Mouse (Mus musculus) lung, postnatal 14 days (tissue): Measurements from ENCODE around the gene Klf13.

ENCODE experiments used
- DNase-seq: peaks from one replicate; pipeline ENCODE4 v3.0.0; 2021

The Klf13 gene

GRCm38 (mm10) chr7:63879583-63879982 lies 59.1 kb downstream of the Klf13 start:
- DNase-seq = no peak

GRCm38 (mm10) chr7:63877610-63878009 lies 61.1 kb downstream of the Klf13 start:
- DNase-seq = no peak

- DNase-seq = no peak
These were observed 62.1 kb downstream of the Klf13 start for GRCm38 (mm10) chr7:63876640-63877039.

GRCm38 (mm10) chr7:63875686-63876085 lies 63.0 kb downstream of the Klf13 start:
- DNase-seq = no peak

GRCm38 (mm10) chr7:63873880-63874279 lies 64.8 kb downstream of the Klf13 start:
- no peak for DNase-seq

GRCm38 (mm10) chr7:63871698-63872097 lies 67.0 kb downstream of the Klf13 start:
- no peak for DNase-seq

- no peak for DNase-seq
These were observed 70.3 kb downstream of the Klf13 start for GRCm38 (mm10) chr7:63868356-63868918.

GRCm38 (mm10) chr7:63865911-63866310 lies 72.8 kb downstream of the Klf13 start:
- no peak for DNase-seq

GRCm38 (mm10) chr7:63863046-63863445 lies 75.7 kb downstream of the Klf13 start:
- DNase-seq = no peak

GRCm38 (mm10) chr7:63861123-63861522 lies 77.6 kb downstream of the Klf13 start:
- no peak for DNase-seq

- DNase-seq = peak; percentile 95
These were observed 80.1 kb downstream of the Klf13 start for GRCm38 (mm10) chr7:63858571-63859152.

- DNase-seq = no peak
These were observed 80.8 kb downstream of the Klf13 start for GRCm38 (mm10) chr7:63857771-63858417.

GRCm38 (mm10) chr7:63855283-63855682 lies 83.4 kb downstream of the Klf13 start:
- DNase-seq = peak; percentile 93

GRCm38 (mm10) chr7:63851841-63852533 lies 86.7 kb downstream of the Klf13 start:
- peak; percentile 73 for DNase-seq
